Mouse (Mus musculus) limb, embryonic 11.5 days (tissue): ENCODE results near the gene Rab44. TPM values are rescaled to one million over a fixed set of nuclear protein-coding genes. Genes with fewer than 3 reads are reported as not detected.

Source experiments
- ATAC-seq: fragments of 200-750 bp; cut with Nextera tagmentation; 2 replicates; pipeline ENCODE4 v1.8.0; 2017; ENCODE audit warnings: low read depth; ENCODE audit not compliant: insufficient number of reproducible peaks, low FRiP score, low TSS enrichment
- DNase-seq: peaks from one replicate; pipeline ENCODE4 v3.0.0-alpha.2; 2015; ENCODE audit warnings: low spot score
- H3K27ac ChIP-seq: fragments of 300-500 bp; sonication (generic); replicated peaks from 2 replicates; pipeline ENCODE4 v1.5.1; 2014; ENCODE audit warnings: low read depth, mild to moderate bottlenecking, low read length
- H3K27me3 ChIP-seq: fragments of 300-500 bp; sonication (generic); 2 replicates; pipeline ENCODE4 v1.6.1; 2014; ENCODE audit warnings: mild to moderate bottlenecking, low read length, mixed read lengths; ENCODE audit not compliant: control insufficient read depth, insufficient read depth
- H3K36me3 ChIP-seq: fragments of 300-500 bp; sonication (generic); 2 replicates; pipeline ENCODE4 v1.6.1; 2014; ENCODE audit warnings: mild to moderate bottlenecking, low read length, moderate library complexity, mixed read lengths; ENCODE audit not compliant: control insufficient read depth, insufficient read depth
- H3K4me1 ChIP-seq: fragments of 300-500 bp; sonication (generic); 2 replicates; pipeline ENCODE4 v1.6.1; 2014; ENCODE audit warnings: low read length, mixed read lengths; ENCODE audit not compliant: control insufficient read depth, insufficient read depth
- H3K4me2 ChIP-seq: fragments of 300-500 bp; sonication (generic); 2 replicates; pipeline ENCODE4 v1.6.1; 2014; ENCODE audit warnings: low read depth, mild to moderate bottlenecking, moderate library complexity; ENCODE audit not compliant: severe bottlenecking
- H3K4me3 ChIP-seq: fragments of 300-500 bp; sonication (generic); 2 replicates; pipeline ENCODE4 v1.5.1; 2014; ENCODE audit warnings: low read depth, low read length
- H3K9ac ChIP-seq: fragments of 300-500 bp; sonication (generic); 2 replicates; pipeline ENCODE4 v1.6.1; 2014; ENCODE audit warnings: mild to moderate bottlenecking, low read length
- H3K9me3 ChIP-seq: fragments of 300-500 bp; sonication (generic); 2 replicates; pipeline ENCODE4 v1.6.1; 2016; ENCODE audit warnings: low read length; ENCODE audit not compliant: control insufficient read depth
- WGBS: fragments of 180-500 bp; shearing (Covaris S2); extraction: QIAGEN DNeasy Blood & Tissue Kit; methylation state at CpG from one replicate; pipeline ENCODE4 v1.1.7; 2014; 5-methylcytosine and 5-hydroxymethylcytosine counted together
- polyA plus RNA-seq: library from polyadenylated mRNA; unstranded; fragments of >200 nt; fragmentation: Nextera tagmentation; extraction: Ambion mirVana; gene quantifications from 2 replicates; pipeline ENCODE4 v1.2.1, GENCODE M21; 2014

The Rab44 gene
- polyA plus RNA-seq, 1 experiment from 2014 or later, result not detected

DNA sequence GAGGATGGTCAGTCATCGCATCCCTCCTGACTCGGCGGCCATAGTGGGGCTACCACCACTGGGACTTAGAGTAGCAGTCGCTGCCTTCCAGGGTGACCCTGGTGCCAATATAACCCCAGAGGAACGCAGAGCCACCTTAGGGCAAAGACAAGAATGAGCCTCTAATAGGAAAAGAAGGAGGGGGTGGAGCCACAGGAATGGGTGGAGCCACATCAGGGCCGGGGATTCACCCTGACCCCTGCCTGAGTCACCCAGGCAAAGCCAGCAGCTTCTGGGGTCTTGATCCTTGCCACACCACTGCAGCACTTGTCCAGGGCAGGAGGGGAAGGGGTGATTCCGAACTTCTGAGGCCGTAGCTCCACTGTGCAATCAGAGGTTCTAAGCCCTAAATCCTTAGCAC is 30.4 kb upstream of the Rab44 start:
- Histone ChIP-seq H3K9ac (no peak overlapping the region), H3K4me2 (no peak overlapping the region), H3K4me3 (no peak overlapping the region), H3K27ac (no peak overlapping the region), H3K36me3 (no peaks in the 10 kb centered on the region), H3K27me3 (peaks cover 17% of the 10 kb centered on the region), H3K9me3 (0 out of 2 replicates have a peak, but pooled peaks cover 2% of the 10 kb centered on the region), H3K4me1 (peaks cover 8% of the 10 kb centered on the region; the same call in 1 of the 2 replicates)
- WGBS, result 92% methylated on average over 8 of the region's 8 CpGs
- ATAC-seq (no peak), DNase-seq (no peak)

GRCm38 (mm10) chr17:29084656-29085055 is 29.3 kb upstream of the Rab44 start:
- no peak for ATAC-seq
- Histone ChIP-seq H3K4me2 (no peak overlapping the region), H3K36me3 (no peaks in the 10 kb centered on the region), H3K9ac (no peak overlapping the region), H3K27me3 (peaks cover 17% of the 10 kb centered on the region), H3K27ac (no peak overlapping the region), H3K4me1 (peaks cover 6% of the 10 kb centered on the region; the same call in 1 of the 2 replicates), H3K9me3 (0 out of 2 replicates have a peak, but pooled peaks cover 2% of the 10 kb centered on the region), H3K4me3 (no peak overlapping the region)
- 91% methylated on average over 7 of the region's 7 CpGs for WGBS
- no peak for DNase-seq

GRCm38 (mm10) chr17:29085266-29085665 is 28.7 kb upstream of the Rab44 start:
- H3K4me1 ChIP-seq, result peaks cover 6% of the 10 kb centered on the region; the same call in 1 of the 2 replicates
- WGBS, result 79% methylated on average over 10 of the region's 10 CpGs
- no peak for DNase-seq

GRCm38 (mm10) chr17:29086916-29087315 is 27.0 kb upstream of the Rab44 start:
- H3K27me3 ChIP-seq, result peaks cover 6% of the 10 kb centered on the region
- 83% methylated on average over 4 of the region's 4 CpGs for WGBS
- H3K4me2 ChIP-seq, result no peak overlapping the region
- H3K9me3 ChIP-seq, result 0 out of 2 replicates have a peak, but pooled peaks cover 2% of the 10 kb centered on the region
- H3K9ac ChIP-seq, result no peak overlapping the region
- no peak overlapping the region for H3K4me3 ChIP-seq
- H3K4me1 ChIP-seq, result no peaks in the 10 kb centered on the region
- no peak overlapping the region for H3K27ac ChIP-seq
- no peaks in the 10 kb centered on the region for H3K36me3 ChIP-seq
- no peak for DNase-seq
- no peak for ATAC-seq

More at GRCm38 (mm10) chr17:29085266-29085665, 28.7 kb upstream of the Rab44 start:
- peaks cover 17% of the 10 kb centered on the region for H3K27me3 ChIP-seq
- H3K9ac ChIP-seq, result no peak overlapping the region
- no peak overlapping the region for H3K4me2 ChIP-seq
- no peak overlapping the region for H3K27ac ChIP-seq
- 0 out of 2 replicates have a peak, but pooled peaks cover 2% of the 10 kb centered on the region for H3K9me3 ChIP-seq
- H3K36me3 ChIP-seq, result no peaks in the 10 kb centered on the region
- no peak for ATAC-seq
- H3K4me3 ChIP-seq, result no peak overlapping the region

- Histone ChIP-seq H3K27ac (no peak within 1 kb of the TSS), H3K27me3 (peaks cover 18% of the 10 kb centered on the region), H3K4me1 (peaks cover 19% of the 10 kb centered on the region), H3K4me3 (no peak within 1 kb of the TSS), H3K9ac (no peak within 1 kb of the TSS), H3K9me3 (no peaks in the 10 kb centered on the region), H3K4me2 (no peak within 1 kb of the TSS), H3K36me3 (no peaks in the 10 kb centered on the region)
- 73% methylated on average over 3 of the region's 3 CpGs for WGBS
- DNase-seq (no peak), ATAC-seq (no peak)
Measured at GRCm38 (mm10) chr17:29090776-29091175, 23.2 kb upstream of the Rab44 start, which contains the start of gene Cdkn1a. Gene Cdkn1a (plus strand): TSS chr17:29090976.

- Histone ChIP-seq H3K27me3 (peaks cover 18% of the 10 kb centered on the region), H3K36me3 (no peaks in the 10 kb centered on the region), H3K27ac (no peak overlapping the region), H3K4me1 (peaks cover 19% of the 10 kb centered on the region), H3K4me2 (no peak overlapping the region), H3K9me3 (no peaks in the 10 kb centered on the region), H3K9ac (no peak overlapping the region), H3K4me3 (no peak overlapping the region)
- no peak for ATAC-seq
- no peak for DNase-seq
- 52% methylated on average over 6 of the region's 6 CpGs for WGBS
Measured at GRCm38 (mm10) chr17:29091348-29091944, 22.5 kb upstream of the Rab44 start.

- Histone ChIP-seq H3K36me3 (no peaks in the 10 kb centered on the region), H3K4me1 (peaks cover 19% of the 10 kb centered on the region), H3K27me3 (peaks cover 18% of the 10 kb centered on the region), H3K9ac (peak overlapping the region; percentile 12; the same call in 1 of the 2 replicates), H3K4me3 (no peak overlapping the region), H3K9me3 (no peaks in the 10 kb centered on the region), H3K27ac (no peak overlapping the region), H3K4me2 (no peak overlapping the region)
- no peak for DNase-seq
- ATAC-seq, result no peak
- 65% methylated on average over 5 of the region's 5 CpGs for WGBS
Measured at GRCm38 (mm10) chr17:29092497-29092896, 21.4 kb upstream of the Rab44 start.

DNA sequence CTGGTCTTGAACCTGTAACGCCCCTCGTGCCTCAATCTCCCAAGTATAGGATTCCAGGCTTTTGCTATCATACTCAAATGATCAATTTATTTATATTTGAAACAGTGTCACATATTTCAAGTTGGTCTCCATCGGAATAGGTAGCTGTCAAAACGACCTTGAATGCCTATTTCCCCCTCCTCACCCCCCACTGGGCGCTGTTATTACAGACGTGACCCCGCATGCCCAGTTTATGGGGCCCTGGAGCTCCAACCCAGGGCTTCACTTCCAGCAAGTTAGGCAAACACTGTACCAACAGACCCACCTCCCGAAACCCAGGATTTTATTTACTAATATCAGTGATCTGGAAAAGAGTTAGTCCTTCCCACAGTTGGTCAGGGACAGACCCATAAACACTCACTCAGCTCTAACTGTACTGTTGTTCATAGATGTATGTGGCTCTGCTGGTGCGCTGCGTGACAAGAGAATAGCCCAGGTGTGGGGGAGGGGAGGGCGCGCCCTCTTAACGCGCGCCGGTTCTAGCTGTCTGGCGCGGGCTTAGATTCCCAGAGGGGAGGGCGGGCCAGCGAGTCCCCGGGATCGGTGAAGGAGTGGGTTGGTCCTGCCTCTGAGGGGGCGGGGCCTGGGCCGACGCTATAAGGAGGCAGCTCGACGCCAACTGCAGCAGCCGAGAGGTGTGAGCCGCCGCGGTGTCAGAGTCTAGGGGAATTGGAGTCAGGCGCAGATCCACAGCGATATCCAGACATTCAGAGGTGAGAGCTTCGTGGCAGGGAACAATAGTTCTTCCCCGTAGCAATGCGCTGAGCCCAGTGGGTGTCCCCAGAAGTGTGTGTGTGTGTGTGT is 20.6 kb upstream of the Rab44 start:
- WGBS, result 6% methylated on average over 36 of the region's 36 CpGs
- H3K4me1 ChIP-seq, result peaks cover 19% of the 10 kb centered on the region
- peak; percentile 85 for DNase-seq
- H3K27me3 ChIP-seq, result peaks cover 18% of the 10 kb centered on the region
- peak; percentile 79; the same call in 1 of the 2 replicates for ATAC-seq
- H3K9me3 ChIP-seq, result no peaks in the 10 kb centered on the region
- peak overlapping the region; percentile 79 for H3K4me2 ChIP-seq
- no peak overlapping the region for H3K27ac ChIP-seq
- no peak overlapping the region for H3K9ac ChIP-seq
- H3K4me3 ChIP-seq, result peak overlapping the region; percentile 33
- no peaks in the 10 kb centered on the region for H3K36me3 ChIP-seq
